Mouse (Mus musculus) CH12.LX (cell line): Measurements from ENCODE around the gene Gm42417. TPM values are rescaled to one million over a fixed set of nuclear protein-coding genes. Genes with fewer than 3 reads are reported as not detected.

Experiments
- DNase-seq: peaks from one replicate; pipeline ENCODE4 v3.0.0-alpha.2; 2013; ENCODE audit errors: extremely low read depth
- H3K27ac ChIP-seq: 2 replicates; pipeline ENCODE4 v1.5.1; 2012; ENCODE audit warnings: low read depth, mild to moderate bottlenecking, control low read depth, moderate library complexity; ENCODE audit not compliant: insufficient read depth
- H3K27me3 ChIP-seq: replicated peaks from 2 replicates; pipeline ENCODE3; 2012; ENCODE audit warnings: inconsistent platforms
- H3K36me3 ChIP-seq, 2 experiments: replicated peaks in 1 of 2; 2 replicates each; pipeline versions ENCODE3 to v1.6.1; 2012; ENCODE audit warnings: inconsistent platforms in 1 of 2, low read length in 1 of 2, mild to moderate bottlenecking in 1 of 2, mixed read lengths in 1 of 2, moderate library complexity in 1 of 2; ENCODE audit not compliant: control insufficient read depth in 1 of 2, insufficient read depth in 1 of 2
- H3K4me1 ChIP-seq, 2 experiments: 2 replicates each; pipeline ENCODE4 v1.6.1; 2012; ENCODE audit warnings: inconsistent platforms in 1 of 2, moderate library complexity in 1 of 2; ENCODE audit not compliant: insufficient read depth in 2 of 2, control insufficient read depth in 1 of 2
- H3K4me2 ChIP-seq: 2 replicates; pipeline ENCODE4 v1.6.1; 2012; ENCODE audit warnings: low read depth, mild to moderate bottlenecking, control low read depth; ENCODE audit not compliant: poor library complexity, insufficient read depth, severe bottlenecking
- H3K4me3 ChIP-seq, 3 experiments: fragments of 150-350 bp in 1 of 3; sonication (generic) in 1 of 3; replicated peaks in 1 of 3; 2 replicates each; pipeline versions ENCODE3 to v1.5.1; 2011 to 2012; ENCODE audit warnings: low read depth in 2 of 3, low read length in 2 of 3, mild to moderate bottlenecking in 2 of 3, moderate library complexity in 2 of 3, control low read depth in 1 of 3, improper control_type of control experiment in 1 of 3, inconsistent platforms in 1 of 3, mixed read lengths in 1 of 3; ENCODE audit not compliant: poor library complexity in 1 of 3
- H3K79me2 ChIP-seq: replicated peaks from 2 replicates; pipeline ENCODE4 v1.6.1; 2012; ENCODE audit warnings: mild to moderate bottlenecking, moderate library complexity; ENCODE audit not compliant: control insufficient read depth, poor library complexity, insufficient read depth, severe bottlenecking; ENCODE audit errors: extremely low read depth
- H3K9ac ChIP-seq: 2 replicates; pipeline ENCODE4 v1.6.1; 2012; ENCODE audit warnings: low read depth, mild to moderate bottlenecking, control low read depth, moderate library complexity; ENCODE audit not compliant: insufficient read depth
- H3K9me3 ChIP-seq: replicated peaks from 2 replicates; pipeline ENCODE3; 2012; ENCODE audit warnings: low read length, inconsistent platforms, mixed read lengths
- BHLHE40 ChIP-seq: IDR thresholded peaks from 2 replicates; pipeline ENCODE4 v1.6.1; 2011; ENCODE audit warnings: mild to moderate bottlenecking, low read depth, low read length, improper control_type of control experiment
- CHD2 ChIP-seq: IDR thresholded peaks from 2 replicates; pipeline ENCODE4 v1.6.1; 2011; ENCODE audit warnings: low read length, improper control_type of control experiment
- CTCF ChIP-seq, 2 experiments: IDR thresholded peaks in 1 of 2; conservative IDR thresholded peaks in 1 of 2; 2 replicates each; pipeline ENCODE4 v1.5.1; 2011 to 2012; ENCODE audit warnings: low read depth in 2 of 2, low read length in 2 of 2, improper control_type of control experiment in 1 of 2, inconsistent platforms in 1 of 2, mild to moderate bottlenecking in 1 of 2, moderate library complexity in 1 of 2
- E2F4 ChIP-seq: IDR thresholded peaks from 2 replicates; pipeline ENCODE4 v1.6.1; 2011; ENCODE audit warnings: low read depth, low read length, improper control_type of control experiment; ENCODE audit not compliant: insufficient replicate concordance
- EP300 ChIP-seq: IDR thresholded peaks from 2 replicates; pipeline ENCODE4 v1.6.1; 2011; ENCODE audit warnings: low read length, improper control_type of control experiment
- GABPA ChIP-seq: IDR thresholded peaks from 2 replicates; pipeline ENCODE4 v1.6.1; 2012; ENCODE audit warnings: low read depth, low read length, improper control_type of control experiment, inconsistent platforms; ENCODE audit not compliant: insufficient replicate concordance
- MAZ ChIP-seq: IDR thresholded peaks from 2 replicates; pipeline ENCODE4 v1.6.1; 2012; ENCODE audit warnings: low read depth, mild to moderate bottlenecking, inconsistent platforms, low read length, improper control_type of control experiment, moderate library complexity
- MXI1 ChIP-seq: IDR thresholded peaks from 2 replicates; pipeline ENCODE4 v1.6.1; 2011; ENCODE audit warnings: mild to moderate bottlenecking, low read depth, low read length, improper control_type of control experiment
- NRF1 ChIP-seq: IDR thresholded peaks from 2 replicates; pipeline ENCODE4 v1.6.1; 2014; ENCODE audit warnings: low read depth, mild to moderate bottlenecking, inconsistent platforms, low read length, improper control_type of control experiment, moderate library complexity
- PAX5 ChIP-seq: IDR thresholded peaks from 2 replicates; pipeline ENCODE4 v1.6.1; 2012; ENCODE audit warnings: low read length, inconsistent platforms, mixed read lengths
- RAD21 ChIP-seq: IDR thresholded peaks from 2 replicates; pipeline ENCODE4 v1.6.1; 2011; ENCODE audit warnings: low read depth, mild to moderate bottlenecking, low read length, improper control_type of control experiment, moderate library complexity
- SIN3A ChIP-seq: IDR thresholded peaks from 2 replicates; pipeline ENCODE4 v1.6.1; 2012; ENCODE audit warnings: low read length, improper control_type of control experiment, inconsistent platforms
- SMC3 ChIP-seq: IDR thresholded peaks from 2 replicates; pipeline ENCODE4 v1.6.1; 2011; ENCODE audit warnings: low read depth, low read length, improper control_type of control experiment
- TCF12 ChIP-seq: IDR thresholded peaks from 2 replicates; pipeline ENCODE4 v1.6.1; 2014; ENCODE audit warnings: low read depth, mild to moderate bottlenecking, inconsistent platforms, low read length, improper control_type of control experiment
- ZC3H11A ChIP-seq: IDR thresholded peaks from 2 replicates; pipeline ENCODE4 v1.6.1; 2012; ENCODE audit warnings: low read depth, mild to moderate bottlenecking, inconsistent platforms, low read length, improper control_type of control experiment
- ZNF384 ChIP-seq: IDR thresholded peaks from 2 replicates; pipeline ENCODE4 v1.6.1; 2012; ENCODE audit warnings: low read depth, low read length, improper control_type of control experiment, inconsistent platforms
- dilution Hi-C: fragments of 300-500 bp; cut with MboI; formaldehyde crosslinking; loops from 2 replicates; pipeline ENCODE4 v1.14.3; 2020; ENCODE audit warnings: low sequenced_read_pairs; ENCODE audit not compliant: extremely low pct_unique_long_range_greater_than_20kb, extremely low pct_ligation_motif_present
- in situ Hi-C: fragments of 300-500 bp; cut with MboI; formaldehyde crosslinking; loops from 3 replicates; pipeline ENCODE4 v1.14.3; 2019; ENCODE audit warnings: low sequenced_read_pairs, low pct_ligation_motif_present, low pct_unique_long_range_greater_than_20kb, mixed read lengths
- polyA plus RNA-seq: library from polyadenylated mRNA; unstranded; fragments of >175 nt; gene quantifications from 2 replicates; pipeline ENCODE4 v1.2.1, GENCODE M21; 2012; ENCODE audit warnings: low read depth; ENCODE audit not compliant: insufficient read length
- total RNA-seq, 2 experiments: library from RNA; depleted of rRNA; stranded (reverse); fragments of 300-350 nt in 1 of 2; fragments of >200 nt in 1 of 2; gene quantifications; 2 replicates each; pipeline ENCODE4 v1.2.3; 2012 to 2014

The Gm42417 gene
- total and polyA plus RNA-seq, 3 experiments, result 0.08 to 3.9 TPM; not detected in 1

DNA sequence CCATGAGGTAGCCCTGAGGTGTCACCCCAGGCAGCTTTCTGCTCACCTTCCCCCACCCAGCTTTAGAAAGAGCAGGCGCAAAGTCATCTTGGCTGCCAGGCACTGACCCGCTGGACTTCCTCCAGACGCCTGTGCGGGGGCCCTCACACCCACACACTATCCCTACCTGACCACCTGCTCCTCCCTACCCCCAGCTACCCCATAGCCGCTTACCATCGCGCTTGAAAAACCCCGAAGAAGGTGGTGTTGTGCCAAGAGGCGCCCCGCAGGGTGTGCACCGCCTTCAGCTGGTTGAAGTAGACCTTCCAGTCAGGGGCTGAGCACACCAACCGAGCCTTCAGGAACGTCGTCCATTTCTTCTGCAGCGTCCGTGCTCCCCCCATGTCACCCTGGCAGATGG lies 13.3 kb upstream of the Gm42417 start:
- Histone ChIP-seq H3K79me2 (no peaks in the 10 kb centered on the region), H3K4me3 (no peak overlapping the region), H3K4me2 (no peak overlapping the region), H3K4me1 (peaks cover 8 to 23% of the 10 kb centered on the region in 2 experiments), H3K9ac (no peak overlapping the region), H3K36me3 (peaks cover 26 to 43% of the 10 kb centered on the region in 2 experiments), H3K27me3 (peaks cover 8% of the 10 kb centered on the region), H3K27ac (no peak overlapping the region), H3K9me3 (no peaks in the 10 kb centered on the region)
- TF ChIP-seq CHD2 (no peak), ZC3H11A (no peak), SIN3A (no peak), MXI1 (no peak), TCF12 (no peak), SMC3 (no peak), MAZ (no peak), NRF1 (no peak), ZNF384 (no peak), RAD21 (no peak), EP300 (no peak), GABPA (no peak), PAX5 (no peak), BHLHE40 (no peak)
- in situ Hi-C loops, result no loop called here
- dilution Hi-C loops, result no loop called here
- DNase-seq, result no peak

DNA sequence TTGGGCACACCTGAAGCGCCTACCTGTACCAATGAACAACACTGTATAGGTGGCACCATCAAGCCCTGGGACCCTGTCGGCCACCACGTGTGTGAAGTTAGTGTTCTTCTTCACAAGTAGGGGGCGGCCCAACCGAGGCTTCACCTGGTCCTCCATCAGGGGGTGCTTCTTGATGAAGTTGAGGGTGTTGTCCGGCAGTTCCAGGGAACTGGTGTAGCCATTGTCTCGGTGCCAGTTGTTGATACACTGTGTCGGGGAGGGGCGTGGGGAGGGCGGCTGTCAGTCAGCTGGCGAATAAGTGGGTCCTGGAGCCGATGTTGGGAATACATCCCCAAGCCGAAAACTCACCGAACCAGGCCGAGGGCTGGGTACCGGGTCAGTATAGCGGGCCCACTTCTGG lies 12.7 kb upstream of the Gm42417 start:
- no peaks in the 10 kb centered on the region for H3K9me3 ChIP-seq
- no peaks in the 10 kb centered on the region for H3K79me2 ChIP-seq
- no peak overlapping the region for H3K27ac ChIP-seq
- no peak overlapping the region for H3K4me2 ChIP-seq
- in situ Hi-C loops, result no loop called here
- H3K27me3 ChIP-seq, result peaks cover 2% of the 10 kb centered on the region
- H3K9ac ChIP-seq, result no peak overlapping the region
- no peak for DNase-seq
- dilution Hi-C loops, result no loop called here
- peaks cover 10 to 21% of the 10 kb centered on the region in 2 experiments for H3K4me1 ChIP-seq
- H3K4me3 ChIP-seq, result no peak overlapping the region
- peaks cover 26 to 43% of the 10 kb centered on the region in 2 experiments for H3K36me3 ChIP-seq
- TF ChIP-seq MAZ (no peak), SMC3 (0 out of 2 replicates have a peak, but pooled peaks have one; percentile 16), CTCF (conservative IDR thresholded peaks at IDR 0.05 in 1 of 2, IDR thresholded peaks at IDR 0.05 in 1 of 2; ENCODE audit: low read depth in 2 of 2, low read length in 2 of 2) (peak in 1 of 2 experiments; percentile 26; a peak in 2 of 4 replicates), RAD21 (peak; percentile 1), TCF12 (no peak), E2F4 (no peak)
